Mouse (Mus musculus) heart, adult 2 months (tissue): ENCODE data around the gene Fbxw9. TPM values are rescaled to one million over a fixed set of nuclear protein-coding genes. Genes with fewer than 3 reads are reported as not detected.

ENCODE experiments used
- DNase-seq, 2 experiments: peaks; one replicate each; pipeline ENCODE4 v3.0.0; 2021
- H3K27ac ChIP-seq: fragments of 200-600 bp; 2 replicates; pipeline ENCODE4 v1.8.1; 2022
- H3K27me3 ChIP-seq: fragments of 200-500 bp; 2 replicates; pipeline ENCODE4 v1.6.1; 2012; ENCODE audit warnings: mild to moderate bottlenecking, low read length, inconsistent platforms, mixed read lengths; ENCODE audit not compliant: control insufficient read depth, insufficient read depth
- H3K36me3 ChIP-seq: fragments of 200-500 bp; 2 replicates; pipeline ENCODE4 v1.6.1; 2012; ENCODE audit warnings: low read length, inconsistent platforms; ENCODE audit not compliant: control insufficient read depth, insufficient read depth
- H3K4me1 ChIP-seq: fragments of 200-500 bp; 2 replicates; pipeline ENCODE4 v1.6.1; 2011; ENCODE audit warnings: low read length; ENCODE audit not compliant: control insufficient read depth, insufficient read depth
- H3K4me3 ChIP-seq: fragments of 200-600 bp; 2 replicates; pipeline ENCODE4 v1.8.1; 2022
- H3K79me2 ChIP-seq: fragments of 200-500 bp; replicated peaks from 2 replicates; pipeline ENCODE4 v1.6.1; 2012; ENCODE audit warnings: mild to moderate bottlenecking, inconsistent platforms, low read length, moderate library complexity, mixed read lengths; ENCODE audit not compliant: control insufficient read depth, insufficient read depth
- H3K9ac ChIP-seq: fragments of 200-500 bp; 2 replicates; pipeline ENCODE4 v1.6.1; 2012; ENCODE audit warnings: low read depth, mild to moderate bottlenecking, control low read depth, inconsistent platforms, low read length, mixed read lengths
- CTCF ChIP-seq: fragments of 200-600 bp; IDR thresholded peaks from 2 replicates; pipeline ENCODE4 v1.8.1; 2022; ENCODE audit warnings: antibody characterized with exemption, mild to moderate bottlenecking, moderate library complexity
- EP300 ChIP-seq: fragments of 200-500 bp; IDR thresholded peaks from 2 replicates; pipeline ENCODE4 v1.6.1; 2011; ENCODE audit warnings: low read depth, low read length, control low read depth; ENCODE audit not compliant: insufficient read depth
- POLR2A ChIP-seq: fragments of 200-500 bp; IDR thresholded peaks from 2 replicates; pipeline ENCODE4 v1.6.1; 2011; ENCODE audit warnings: mild to moderate bottlenecking, low read depth, low read length, control low read depth; ENCODE audit not compliant: insufficient read depth
- WGBS: fragments of 180-500 bp; shearing (Covaris S2); methylation state at CpG from one replicate; pipeline ENCODE4 v1.1.7; 2018; 5-methylcytosine and 5-hydroxymethylcytosine counted together
- intact Hi-C: fragments of 180-260 bp; cut with DNase I; formaldehyde crosslinking; loops from one replicate; pipeline ENCODE4 v1.15.1; 2025
- polyA plus RNA-seq: library from polyadenylated mRNA; depleted of rRNA; stranded (reverse); fragments of >200 nt; gene quantifications from 2 replicates; pipeline ENCODE4 v1.2.3, GENCODE M21; 2012
- total RNA-seq, 2 experiments: library from RNA; stranded (reverse); gene quantifications; 2 replicates each; pipeline ENCODE4 v1.2.3; 2021

The Fbxw9 gene
- total and polyA plus RNA-seq, 3 experiments = 2.4 to 10.5 (median 2.5) TPM

DNA sequence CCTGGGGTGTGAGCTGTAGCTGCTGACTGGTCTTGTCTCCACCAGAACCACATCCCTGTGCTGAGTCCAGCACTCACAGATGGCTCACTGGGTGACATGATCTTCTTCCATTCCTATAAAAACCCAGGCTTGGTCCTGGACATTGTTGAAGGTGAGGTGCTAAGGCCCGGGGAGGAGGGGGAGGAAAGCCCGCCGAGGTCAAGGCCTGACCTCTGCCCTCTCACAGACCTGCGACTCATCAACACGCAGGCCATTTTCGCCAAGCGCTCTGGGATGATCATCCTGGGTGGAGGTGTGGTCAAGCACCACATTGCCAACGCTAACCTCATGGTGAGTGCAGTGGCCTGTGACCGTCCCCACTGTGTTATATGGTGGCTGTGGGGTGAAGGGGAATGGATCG lies 14.3 kb downstream of the Fbxw9 start:
- H3K4me3 ChIP-seq = no peak overlapping the region
- DNase-seq = no peak
- intact Hi-C loops = loop anchor here (5.0 to 10.0 kb wide), 3 partner anchors 37 to 481 kb away; partner anchors contain the start of genes 4921524J17Rik, Dnaja2 and Tnpo2
- H3K27me3 ChIP-seq = no peaks in the 10 kb centered on the region
- H3K79me2 ChIP-seq = no peaks in the 10 kb centered on the region
- H3K4me1 ChIP-seq = peaks cover 6% of the 10 kb centered on the region
- WGBS = 79% methylated on average over 10 of the region's 10 CpGs
- TF ChIP-seq EP300 (no peak), CTCF (no peak), POLR2A (no peak)
- no peaks in the 10 kb centered on the region for H3K36me3 ChIP-seq
- H3K27ac ChIP-seq = no peak overlapping the region
- H3K9ac ChIP-seq = no peak overlapping the region

DNA sequence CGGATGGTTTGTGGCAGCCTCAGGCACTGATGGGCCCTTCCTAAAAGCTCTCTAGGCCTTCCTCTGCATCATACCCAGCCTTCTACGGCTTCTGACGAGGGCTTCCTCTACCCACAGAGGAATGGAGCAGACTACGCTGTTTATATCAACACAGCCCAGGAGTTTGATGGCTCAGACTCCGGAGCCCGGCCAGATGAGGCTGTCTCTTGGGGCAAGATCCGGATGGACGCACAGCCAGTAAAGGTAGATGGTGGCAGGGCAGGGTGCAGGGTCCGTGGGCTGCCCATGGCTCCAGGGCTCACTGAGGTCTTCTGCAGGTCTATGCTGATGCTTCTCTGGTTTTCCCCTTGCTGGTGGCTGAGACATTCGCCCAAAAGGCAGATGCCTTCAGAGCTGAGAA lies 14.8 kb downstream of the Fbxw9 start:
- H3K27me3 ChIP-seq = no peaks in the 10 kb centered on the region
- intact Hi-C loops = loop anchor here (5.0 to 10.0 kb wide), 3 partner anchors 37 to 480 kb away; partner anchors contain the start of genes 4921524J17Rik, Dnaja2 and Tnpo2
- TF ChIP-seq CTCF = no peak
- no peak for TF ChIP-seq POLR2A
- no peak for DNase-seq
- H3K9ac ChIP-seq = no peak overlapping the region
- whole genome bisulfite sequencing = 93% methylated on average over 10 of the region's 10 CpGs
- no peaks in the 10 kb centered on the region for H3K79me2 ChIP-seq
- H3K27ac ChIP-seq = no peak overlapping the region
- no peak overlapping the region for H3K4me3 ChIP-seq
- peaks cover 6% of the 10 kb centered on the region for H3K4me1 ChIP-seq
- no peaks in the 10 kb centered on the region for H3K36me3 ChIP-seq

DNA sequence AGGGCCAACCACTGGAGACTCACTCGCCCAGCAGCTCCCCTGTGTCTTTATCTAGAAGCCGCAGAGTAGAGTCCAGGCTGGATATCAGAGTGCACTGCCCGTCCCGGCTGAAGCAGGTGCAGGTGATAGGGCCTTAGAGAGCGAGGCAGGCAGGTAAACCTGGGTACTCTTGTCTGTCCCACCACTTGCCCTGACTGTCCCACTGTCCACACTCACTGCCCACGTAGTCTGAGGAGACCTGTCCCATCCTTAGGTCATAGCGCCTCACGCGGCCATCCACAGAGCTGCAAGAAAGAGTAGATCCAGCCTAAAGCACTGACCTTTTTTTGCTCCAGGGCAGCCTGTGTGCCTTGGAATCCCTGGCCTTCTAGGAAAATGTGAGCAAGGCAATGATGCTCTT lies 16.1 kb downstream of the Fbxw9 start:
- TF ChIP-seq CTCF = peak; percentile 65
- no peak for TF ChIP-seq EP300
- no peak for TF ChIP-seq POLR2A
- DNase-seq = peak; percentile 30 to 56
- Histone ChIP-seq H3K9ac (no peak overlapping the region), H3K79me2 (peaks cover 3% of the 10 kb centered on the region; the same call in 1 of the 2 replicates), H3K27me3 (no peaks in the 10 kb centered on the region), H3K4me3 (no peak overlapping the region), H3K4me1 (peaks cover 6% of the 10 kb centered on the region), H3K36me3 (no peaks in the 10 kb centered on the region), H3K27ac (no peak overlapping the region)
- intact Hi-C loops = loop anchor here (2.0 to 10.0 kb wide), 3 partner anchors 95 to 479 kb away; partner anchors contain the start of genes 4921524J17Rik and Dnaja2
- 77% methylated on average over 9 of the region's 9 CpGs for WGBS

DNA sequence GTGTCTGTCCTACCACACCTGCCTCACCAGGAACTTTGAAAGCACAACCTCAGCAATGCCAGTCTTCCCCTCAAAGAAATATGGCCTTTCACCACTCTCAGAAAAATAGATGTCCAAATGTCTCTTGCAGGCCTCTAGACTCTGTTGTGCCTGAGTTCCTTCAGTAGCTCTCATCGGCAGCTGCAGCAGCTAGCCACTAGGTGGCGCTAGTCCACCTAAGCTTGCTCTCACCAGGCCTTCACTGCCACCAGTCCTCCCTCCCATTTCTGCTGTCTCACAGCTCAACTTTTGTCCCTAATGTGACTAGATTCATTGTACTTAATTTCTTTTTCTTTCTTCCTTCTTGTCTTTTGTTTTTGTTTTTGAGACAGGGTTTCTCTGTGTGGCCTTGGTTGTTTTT lies 17.1 kb downstream of the Fbxw9 start:
- intact Hi-C loops = loop anchor here (2.0 to 10.0 kb wide), 3 partner anchors 94 to 478 kb away; partner anchors contain the start of genes 4921524J17Rik and Dnaja2
- no peaks in the 10 kb centered on the region for H3K36me3 ChIP-seq
- no peak overlapping the region for H3K27ac ChIP-seq
- H3K4me3 ChIP-seq = no peak overlapping the region
- TF ChIP-seq CTCF (no peak; the same call in 1 of the 2 replicates), EP300 (peak; percentile 80; the same call in 1 of the 2 replicates)
- H3K4me1 ChIP-seq = peaks cover 9% of the 10 kb centered on the region
- peaks cover 3% of the 10 kb centered on the region; the same call in 1 of the 2 replicates for H3K79me2 ChIP-seq
- 2% methylated on average over 2 of the region's 2 CpGs for WGBS
- H3K27me3 ChIP-seq = no peaks in the 10 kb centered on the region
- DNase-seq = peak; percentile 70 to 77
- no peak overlapping the region for H3K9ac ChIP-seq

DNA sequence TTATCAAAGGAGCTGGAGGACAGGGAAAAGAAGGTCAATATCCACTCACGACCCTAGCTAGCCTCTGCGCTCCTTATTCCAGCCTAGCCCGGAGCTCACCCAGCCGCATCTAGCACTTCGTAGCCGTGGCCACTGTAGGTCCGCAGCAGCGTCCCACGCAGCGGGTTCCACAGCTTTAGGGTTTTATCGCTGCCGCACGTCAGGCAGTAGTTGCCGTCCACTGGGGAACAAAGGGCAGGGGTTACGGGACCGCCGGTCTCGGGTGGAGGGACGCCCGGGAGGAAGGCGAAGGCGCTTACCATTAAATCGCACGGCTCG lies 20.3 kb downstream of the Fbxw9 start:
- TF ChIP-seq POLR2A (no peak), CTCF (no peak), EP300 (no peak)
- intact Hi-C loops = loop anchor here (5.0 kb wide), 3 partner anchors 37 to 423 kb away; partner anchors contain the start of genes Orc6 and Vps35
- Histone ChIP-seq H3K9ac (peak overlapping the region; percentile 94), H3K4me3 (peak overlapping the region; percentile 99), H3K36me3 (no peaks in the 10 kb centered on the region), H3K79me2 (peaks cover 3% of the 10 kb centered on the region; the same call in 1 of the 2 replicates), H3K4me1 (peaks cover 11% of the 10 kb centered on the region), H3K27me3 (no peaks in the 10 kb centered on the region), H3K27ac (peak overlapping the region; percentile 81)
- DNase-seq = peak in 1 of 2 experiments; percentile 70
- under 1% methylated on average over 25 of the region's 25 CpGs for WGBS

DNA sequence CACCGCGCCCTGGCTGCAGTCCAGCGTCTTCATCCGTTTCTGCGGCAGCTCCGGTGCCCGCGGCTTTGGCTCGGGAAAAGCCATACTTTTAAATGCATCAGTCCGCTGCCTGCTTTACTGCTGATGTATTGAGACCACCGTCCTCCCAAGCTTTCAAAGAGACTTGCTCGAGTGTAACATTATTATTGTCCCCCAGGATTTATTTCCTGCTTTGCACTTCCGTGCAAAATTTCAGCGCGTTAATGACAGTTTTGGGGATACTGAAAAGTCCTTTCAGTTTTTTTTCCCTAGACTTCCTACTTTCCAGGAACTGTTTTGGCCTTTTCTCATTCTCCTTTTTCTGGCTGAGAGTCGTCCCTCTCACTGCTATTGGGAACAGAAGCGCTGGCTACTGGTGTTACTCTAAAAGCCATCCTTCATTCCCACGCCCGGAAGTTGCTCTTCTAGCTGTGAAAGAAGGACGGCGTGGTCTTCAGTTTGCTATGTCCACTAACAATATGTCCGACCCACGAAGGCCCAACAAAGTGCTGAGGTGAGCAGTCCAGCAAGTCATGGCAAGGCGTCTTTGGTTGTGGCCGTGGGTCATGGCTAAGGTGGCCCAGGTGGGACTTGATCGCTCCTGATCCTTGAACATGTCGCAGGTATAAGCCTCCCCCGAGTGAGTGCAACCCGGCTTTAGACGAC lies 20.8 kb downstream of the Fbxw9 start, which contains the start of gene Wdr83os:
Gene Wdr83os, plus strand, starts transcription at position 209 of the 684 bp plus-strand sequence.
- Histone ChIP-seq H3K4me3 (peak within 1 kb of the TSS; percentile 99), H3K27ac (peak within 1 kb of the TSS; percentile 81), H3K27me3 (no peaks in the 10 kb centered on the region), H3K9ac (peak within 1 kb of the TSS; percentile 94), H3K36me3 (no peaks in the 10 kb centered on the region), H3K79me2 (peaks cover 3% of the 10 kb centered on the region; the same call in 1 of the 2 replicates), H3K4me1 (peaks cover 11% of the 10 kb centered on the region)
- TF ChIP-seq CTCF (no peak), POLR2A (no peak; the same call in 1 of the 2 replicates), EP300 (no peak)
- WGBS = under 1% methylated on average over 30 of the region's 30 CpGs
- peak; percentile 68 to 69 for DNase-seq
- intact Hi-C loops = loop anchor here (5.0 kb wide), 3 partner anchors 37 to 423 kb away; partner anchors contain the start of genes Orc6 and Vps35
